Mouse (Mus musculus) cerebellum, adult 9-10 months (tissue): Measurements from ENCODE around the gene Rab34.

Experiments
- DNase-seq: peaks from one replicate; pipeline ENCODE4 v3.0.0; 2022

Rab34 gene

GRCm38 (mm10) chr11:78240193-78240857 is 52.1 kb downstream of the Rab34 start:
- DNase-seq: no peak
